Mouse (Mus musculus) megakaryocyte, embryonic 14.5 days (primary cell): ENCODE data around the gene Hoxb5.

ENCODE experiments used
- FLI1 ChIP-seq: IDR thresholded peaks from 2 replicates; pipeline ENCODE4 v1.6.1; 2012; ENCODE audit warnings: low read length, inconsistent platforms, mixed read lengths
- GATA1 ChIP-seq: IDR thresholded peaks from 3 replicates; pipeline ENCODE4 v1.6.1; 2012; ENCODE audit warnings: mixed read lengths, low read length, inconsistent platforms, borderline replicate concordance

DNA sequence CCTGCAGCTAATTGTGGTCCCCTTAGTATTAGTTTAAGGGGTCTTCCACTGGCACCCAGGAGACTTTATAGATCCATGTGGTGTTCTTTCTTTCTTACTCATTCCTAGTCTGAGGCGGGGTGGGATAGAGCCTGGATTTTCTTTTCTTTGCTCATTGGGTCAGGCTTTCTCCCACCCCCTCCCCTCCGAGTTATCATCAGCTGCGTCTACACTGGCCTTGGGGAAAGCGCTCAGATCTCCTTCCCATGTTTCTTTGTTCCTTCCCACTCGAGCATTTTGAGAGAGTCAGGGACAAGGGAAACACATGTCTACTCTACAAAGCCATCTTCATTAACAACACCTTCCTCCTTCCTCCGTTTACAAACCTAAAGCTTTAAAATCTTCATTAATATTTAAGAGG lies 33.9 kb downstream of the Hoxb5 start:
- no peak for TF ChIP-seq GATA1
- TF ChIP-seq FLI1: no peak
